Mouse (Mus musculus) CH12.LX (cell line): ENCODE measurements at regions not wholly inside any gene's neighbourhood (a gene's known extent, or its start where the extent isn't known, plus 50 kb on each side); places are given as distances from the start of the nearest gene placed in this dataset.

Experiments used
- DNase-seq: peaks from one replicate; pipeline ENCODE4 v3.0.0-alpha.2; 2013; ENCODE audit errors: extremely low read depth
- H3K27ac ChIP-seq: 2 replicates; pipeline ENCODE4 v1.5.1; 2012; ENCODE audit warnings: low read depth, mild to moderate bottlenecking, control low read depth, moderate library complexity; ENCODE audit not compliant: insufficient read depth
- H3K27me3 ChIP-seq: replicated peaks from 2 replicates; pipeline ENCODE3; 2012; ENCODE audit warnings: inconsistent platforms
- H3K36me3 ChIP-seq, 2 experiments: replicated peaks in 1 of 2; 2 replicates each; pipeline versions ENCODE3 to v1.6.1; 2012; ENCODE audit warnings: inconsistent platforms in 1 of 2, low read length in 1 of 2, mild to moderate bottlenecking in 1 of 2, mixed read lengths in 1 of 2, moderate library complexity in 1 of 2; ENCODE audit not compliant: control insufficient read depth in 1 of 2, insufficient read depth in 1 of 2
- H3K4me1 ChIP-seq, 2 experiments: 2 replicates each; pipeline ENCODE4 v1.6.1; 2012; ENCODE audit warnings: inconsistent platforms in 1 of 2, moderate library complexity in 1 of 2; ENCODE audit not compliant: insufficient read depth in 2 of 2, control insufficient read depth in 1 of 2
- H3K4me2 ChIP-seq: 2 replicates; pipeline ENCODE4 v1.6.1; 2012; ENCODE audit warnings: low read depth, mild to moderate bottlenecking, control low read depth; ENCODE audit not compliant: poor library complexity, insufficient read depth, severe bottlenecking
- H3K4me3 ChIP-seq, 3 experiments: fragments of 150-350 bp in 1 of 3; sonication (generic) in 1 of 3; replicated peaks in 1 of 3; 2 replicates each; pipeline versions ENCODE3 to v1.5.1; 2011 to 2012; ENCODE audit warnings: low read depth in 2 of 3, low read length in 2 of 3, mild to moderate bottlenecking in 2 of 3, moderate library complexity in 2 of 3, control low read depth in 1 of 3, improper control_type of control experiment in 1 of 3, inconsistent platforms in 1 of 3, mixed read lengths in 1 of 3; ENCODE audit not compliant: poor library complexity in 1 of 3
- H3K79me2 ChIP-seq: replicated peaks from 2 replicates; pipeline ENCODE4 v1.6.1; 2012; ENCODE audit warnings: mild to moderate bottlenecking, moderate library complexity; ENCODE audit not compliant: control insufficient read depth, poor library complexity, insufficient read depth, severe bottlenecking; ENCODE audit errors: extremely low read depth
- H3K9ac ChIP-seq: 2 replicates; pipeline ENCODE4 v1.6.1; 2012; ENCODE audit warnings: low read depth, mild to moderate bottlenecking, control low read depth, moderate library complexity; ENCODE audit not compliant: insufficient read depth
- H3K9me3 ChIP-seq: replicated peaks from 2 replicates; pipeline ENCODE3; 2012; ENCODE audit warnings: low read length, inconsistent platforms, mixed read lengths
- BHLHE40 ChIP-seq: IDR thresholded peaks from 2 replicates; pipeline ENCODE4 v1.6.1; 2011; ENCODE audit warnings: mild to moderate bottlenecking, low read depth, low read length, improper control_type of control experiment
- CHD1 ChIP-seq: IDR thresholded peaks from 2 replicates; pipeline ENCODE4 v1.6.1; 2012; ENCODE audit warnings: low read depth, low read length, improper control_type of control experiment, inconsistent platforms
- CHD2 ChIP-seq: IDR thresholded peaks from 2 replicates; pipeline ENCODE4 v1.6.1; 2011; ENCODE audit warnings: low read length, improper control_type of control experiment
- E2F4 ChIP-seq: IDR thresholded peaks from 2 replicates; pipeline ENCODE4 v1.6.1; 2011; ENCODE audit warnings: low read depth, low read length, improper control_type of control experiment; ENCODE audit not compliant: insufficient replicate concordance
- ETS1 ChIP-seq: conservative IDR thresholded peaks from 2 replicates; pipeline ENCODE4 v1.6.1; 2012; ENCODE audit warnings: low read depth, mild to moderate bottlenecking, inconsistent platforms, low read length, improper control_type of control experiment, moderate library complexity
- GABPA ChIP-seq: IDR thresholded peaks from 2 replicates; pipeline ENCODE4 v1.6.1; 2012; ENCODE audit warnings: low read depth, low read length, improper control_type of control experiment, inconsistent platforms; ENCODE audit not compliant: insufficient replicate concordance
- HCFC1 ChIP-seq: IDR thresholded peaks from 2 replicates; pipeline ENCODE4 v1.6.1; 2012; ENCODE audit warnings: low read depth, mild to moderate bottlenecking, inconsistent platforms, low read length, improper control_type of control experiment
- IRF4 ChIP-seq: IDR thresholded peaks from 2 replicates; pipeline ENCODE4 v1.6.1; 2014; ENCODE audit warnings: low read depth, mild to moderate bottlenecking, inconsistent platforms, low read length, improper control_type of control experiment
- JUND ChIP-seq: conservative IDR thresholded peaks from 2 replicates; pipeline ENCODE4 v1.6.1; 2011; ENCODE audit warnings: low read depth, low read length, improper control_type of control experiment
- KAT2A ChIP-seq: IDR thresholded peaks from 2 replicates; pipeline ENCODE4 v1.6.1; 2012; ENCODE audit warnings: low read length, improper control_type of control experiment, inconsistent platforms; ENCODE audit not compliant: insufficient replicate concordance
- MAZ ChIP-seq: IDR thresholded peaks from 2 replicates; pipeline ENCODE4 v1.6.1; 2012; ENCODE audit warnings: low read depth, mild to moderate bottlenecking, inconsistent platforms, low read length, improper control_type of control experiment, moderate library complexity
- NELFE ChIP-seq: IDR thresholded peaks from 2 replicates; pipeline ENCODE4 v1.6.1; 2011; ENCODE audit warnings: low read depth, low read length, improper control_type of control experiment
- POLR2AphosphoS2 ChIP-seq: IDR thresholded peaks from 2 replicates; pipeline ENCODE4 v1.6.1; 2011; ENCODE audit warnings: low read depth, low read length, improper control_type of control experiment
- RAD21 ChIP-seq: IDR thresholded peaks from 2 replicates; pipeline ENCODE4 v1.6.1; 2011; ENCODE audit warnings: low read depth, mild to moderate bottlenecking, low read length, improper control_type of control experiment, moderate library complexity
- RCOR1 ChIP-seq: conservative IDR thresholded peaks from 2 replicates; pipeline ENCODE4 v1.6.1; 2012; ENCODE audit warnings: low read depth, mild to moderate bottlenecking, inconsistent platforms, low read length, improper control_type of control experiment
- SIN3A ChIP-seq: IDR thresholded peaks from 2 replicates; pipeline ENCODE4 v1.6.1; 2012; ENCODE audit warnings: low read length, improper control_type of control experiment, inconsistent platforms
- TCF12 ChIP-seq: IDR thresholded peaks from 2 replicates; pipeline ENCODE4 v1.6.1; 2014; ENCODE audit warnings: low read depth, mild to moderate bottlenecking, inconsistent platforms, low read length, improper control_type of control experiment
- USF2 ChIP-seq: conservative IDR thresholded peaks from 2 replicates; pipeline ENCODE4 v1.6.1; 2011; ENCODE audit warnings: low read depth, low read length, improper control_type of control experiment
- ZC3H11A ChIP-seq: IDR thresholded peaks from 2 replicates; pipeline ENCODE4 v1.6.1; 2012; ENCODE audit warnings: low read depth, mild to moderate bottlenecking, inconsistent platforms, low read length, improper control_type of control experiment
- ZKSCAN1 ChIP-seq: IDR thresholded peaks from 2 replicates; pipeline ENCODE4 v1.6.1; 2012; ENCODE audit warnings: low read depth, inconsistent platforms, low read length, improper control_type of control experiment, borderline replicate concordance
- ZNF384 ChIP-seq: IDR thresholded peaks from 2 replicates; pipeline ENCODE4 v1.6.1; 2012; ENCODE audit warnings: low read depth, low read length, improper control_type of control experiment, inconsistent platforms
- dilution Hi-C: fragments of 300-500 bp; cut with MboI; formaldehyde crosslinking; loops from 2 replicates; pipeline ENCODE4 v1.14.3; 2020; ENCODE audit warnings: low sequenced_read_pairs; ENCODE audit not compliant: extremely low pct_unique_long_range_greater_than_20kb, extremely low pct_ligation_motif_present
- in situ Hi-C: fragments of 300-500 bp; cut with MboI; formaldehyde crosslinking; loops from 3 replicates; pipeline ENCODE4 v1.14.3; 2019; ENCODE audit warnings: low sequenced_read_pairs, low pct_ligation_motif_present, low pct_unique_long_range_greater_than_20kb, mixed read lengths

DNA sequence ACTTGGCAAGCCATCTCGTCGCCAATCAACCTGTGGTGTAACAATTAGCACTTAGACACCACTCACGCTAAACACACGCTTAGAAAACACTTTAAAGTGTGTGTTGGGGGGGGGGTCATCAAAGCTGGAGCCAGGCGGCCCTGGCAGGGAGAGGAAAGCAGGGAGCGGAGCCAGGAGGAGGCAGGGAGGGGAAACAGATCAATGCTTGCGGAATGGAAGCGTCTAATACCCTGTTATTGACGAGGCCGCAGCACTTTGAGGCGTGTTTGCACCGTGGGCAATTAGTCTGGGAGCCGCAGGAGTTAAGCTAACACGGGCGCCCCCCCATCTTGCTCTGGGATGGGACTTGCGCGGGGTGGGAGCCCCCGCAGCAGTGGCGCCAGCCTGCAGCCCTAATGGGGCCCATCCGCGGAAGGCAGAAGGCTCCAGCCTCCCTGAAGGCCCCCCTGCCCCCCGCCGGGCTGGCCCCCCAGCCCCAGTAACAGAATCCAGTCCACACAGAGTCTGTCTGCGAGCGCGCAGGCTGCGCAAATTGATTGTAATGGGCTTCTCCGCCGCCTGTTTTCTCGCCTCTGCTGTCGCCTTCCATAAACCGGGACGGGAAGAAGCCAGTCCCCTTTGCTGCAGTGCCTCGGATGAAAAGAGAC, 445.5 kb downstream of the Med13l start:
- no peaks in the 10 kb centered on the region for H3K36me3 ChIP-seq
- H3K79me2 ChIP-seq, result no peaks in the 10 kb centered on the region
- no peak overlapping the region for H3K9ac ChIP-seq
- peaks cover 97% of the 10 kb centered on the region for H3K9me3 ChIP-seq
- H3K27ac ChIP-seq, result no peak overlapping the region
- H3K4me2 ChIP-seq, result no peak overlapping the region
- no peak for DNase-seq
- H3K4me1 ChIP-seq, result no peaks in the 10 kb centered on the region
- TF ChIP-seq ZC3H11A (no peak), BHLHE40 (no peak), MAZ (no peak), ETS1 (no peak), KAT2A (no peak), CHD2 (no peak), ZKSCAN1 (no peak)
- TF ChIP-seq, all 38 proteins: peak for 0
- H3K4me3 ChIP-seq, result no peak overlapping the region
- dilution Hi-C loops, result no loop called here
- in situ Hi-C loops, result no loop called here
- H3K27me3 ChIP-seq, result no peaks in the 10 kb centered on the region

- Histone ChIP-seq H3K27me3 (no peaks in the 10 kb centered on the region), H3K4me3 (no peak overlapping the region), H3K9ac (no peak overlapping the region), H3K27ac (no peak overlapping the region), H3K4me1 (no peaks in the 10 kb centered on the region), H3K4me2 (no peak overlapping the region), H3K36me3 (no peaks in the 10 kb centered on the region), H3K9me3 (peaks cover 94% of the 10 kb centered on the region), H3K79me2 (no peaks in the 10 kb centered on the region)
- no peak for DNase-seq
- in situ Hi-C loops, result no loop called here
- dilution Hi-C loops, result no loop called here
- TF ChIP-seq NELFE (no peak), USF2 (no peak), ETS1 (no peak), GABPA (no peak), TCF12 (no peak), POLR2AphosphoS2 (no peak), RCOR1 (no peak), IRF4 (no peak), ZNF384 (no peak), CHD1 (no peak), E2F4 (no peak), RAD21 (no peak), JUND (no peak), HCFC1 (no peak), SIN3A (no peak)
Measured at GRCm38 (mm10) chr5:119010048-119010447, 449.6 kb downstream of the Med13l start.
